ENCODE assay signal across 13 mouse cellular contexts in genomic region chr4:148194400-148194799, GRCm38 (mm10). TPM values are rescaled to one million over a fixed set of nuclear protein-coding genes. Genes with fewer than 3 reads are reported as not detected.
"Had no signal": no experiment of that assay in that cellular context is flagged by ENCODE, and none has a peak within 500 bp of the region (broad histone marks: within the 10 kb centered on the region; RNA-seq: fewer than 3 reads in every experiment).

No protein-coding gene starts in this region.

- H3K27me3 ChIP-seq: midbrain, embryonic 13.5 days had no signal

- H3K27ac ChIP-seq: kidney, embryonic 15.5 days; left cerebral cortex, adult 2 months; limb, embryonic 13.5 days had no signal

- DNase-seq: kidney, adult 11 months; kidney, postnatal 14 days; lung, adult 2 months; lung, postnatal 36 days; right cerebral cortex, postnatal 14 days; thymus, adult 18-20 months; thymus, postnatal 14 days had no signal

- H3K36me3 ChIP-seq: kidney, embryonic 15.5 days; limb, embryonic 13.5 days; midbrain, embryonic 13.5 days had no signal

- H3K4me3 ChIP-seq: kidney, embryonic 15.5 days; left cerebral cortex, adult 2 months; limb, embryonic 13.5 days; midbrain, embryonic 13.5 days had no signal

- H3K9me3 ChIP-seq: kidney, embryonic 15.5 days; limb, embryonic 13.5 days; midbrain, embryonic 13.5 days had no signal

- H3K9ac ChIP-seq: kidney, embryonic 15.5 days; limb, embryonic 13.5 days; midbrain, embryonic 13.5 days had no signal

- ATAC-seq: lung, postnatal 0 days; midbrain, embryonic 13.5 days had no signal

- H3K4me2 ChIP-seq: kidney, embryonic 15.5 days; limb, embryonic 13.5 days; midbrain, embryonic 13.5 days had no signal

RNA-seq across cellular contexts. Expression of gene Fbxo2, which starts 34.0 kb away (rescaled TPM):
- total RNA-seq: megakaryocyte progenitor cell, adult 5-6 weeks had no signal
